Mouse (Mus musculus) hindbrain, embryonic 11.5 days (tissue): Measurements from ENCODE around the gene Hopx. TPM values are rescaled to one million over a fixed set of nuclear protein-coding genes. Genes with fewer than 3 reads are reported as not detected.
A peak's percentile ranks its signal among the peaks of the same experiment; 100 is the strongest.

Source experiments
- ATAC-seq: fragments of 200-750 bp; cut with Nextera tagmentation; 2 replicates; pipeline ENCODE4 v1.8.0; 2017; ENCODE audit warnings: mild to moderate bottlenecking, moderate TSS enrichment, moderate library complexity; ENCODE audit not compliant: low FRiP score
- DNase-seq: peaks from one replicate; pipeline ENCODE4 v3.0.0-alpha.2; 2015; ENCODE audit warnings: low spot score
- H3K27ac ChIP-seq: fragments of 300-500 bp; sonication (generic); 2 replicates; pipeline ENCODE4 v1.5.1; 2014; ENCODE audit warnings: mild to moderate bottlenecking, low read depth, low read length
- H3K27me3 ChIP-seq: fragments of 300-500 bp; sonication (generic); 2 replicates; pipeline ENCODE4 v1.6.1; 2014; ENCODE audit warnings: mild to moderate bottlenecking, low read length, moderate library complexity, mixed read lengths; ENCODE audit not compliant: control insufficient read depth, insufficient read depth
- H3K36me3 ChIP-seq: fragments of 300-500 bp; sonication (generic); 2 replicates; pipeline ENCODE4 v1.6.1; 2014; ENCODE audit warnings: mild to moderate bottlenecking, low read length, moderate library complexity, mixed read lengths; ENCODE audit not compliant: control insufficient read depth, insufficient read depth
- H3K4me1 ChIP-seq: fragments of 300-500 bp; sonication (generic); replicated peaks from 2 replicates; pipeline ENCODE4 v1.6.1; 2014; ENCODE audit warnings: low read length, mixed read lengths; ENCODE audit not compliant: control insufficient read depth, insufficient read depth
- H3K4me2 ChIP-seq: fragments of 300-500 bp; sonication (generic); replicated peaks from 2 replicates; pipeline ENCODE4 v1.6.1; 2014; ENCODE audit warnings: mild to moderate bottlenecking, low read depth, low read length
- H3K4me3 ChIP-seq: fragments of 300-500 bp; sonication (generic); 2 replicates; pipeline ENCODE4 v1.5.1; 2014; ENCODE audit warnings: low read depth, low read length
- H3K9ac ChIP-seq: fragments of 300-500 bp; sonication (generic); 2 replicates; pipeline ENCODE4 v1.6.1; 2014; ENCODE audit warnings: low read depth, low read length
- H3K9me3 ChIP-seq: fragments of 300-500 bp; sonication (generic); 2 replicates; pipeline ENCODE4 v1.6.1; 2016; ENCODE audit warnings: low read length; ENCODE audit not compliant: control insufficient read depth
- WGBS: fragments of 180-500 bp; shearing (Covaris S2); extraction: QIAGEN DNeasy Blood & Tissue Kit; methylation state at CpG from one replicate; pipeline ENCODE4 v1.1.7; 2014; 5-methylcytosine and 5-hydroxymethylcytosine counted together
- polyA plus RNA-seq: library from polyadenylated mRNA; unstranded; fragments of >200 nt; fragmentation: Nextera tagmentation; extraction: Ambion mirVana; gene quantifications from 2 replicates; pipeline ENCODE4 v1.2.1, GENCODE M21; 2014

The Hopx gene
- polyA plus RNA-seq: 0.68 and 0.83 TPM in 2 replicates

- WGBS: 45% methylated on average over 33 of the region's 33 CpGs
Measured at GRCm38 (mm10) chr5:77114817-77115731, at the start of gene Hopx. TSS of gene Hopx (minus strand) at chr5:77115121.

GRCm38 (mm10) chr5:77163597-77163996 lies 48.7 kb upstream of the Hopx start:
- DNase-seq: no peak
- H3K9ac ChIP-seq: no peak overlapping the region
- no peak for ATAC-seq

More at GRCm38 (mm10) chr5:77114817-77115731, at the start of gene Hopx:
- Histone ChIP-seq H3K4me3 (no peak within 1 kb of the TSS), H3K9me3 (no peaks in the 10 kb centered on the region), H3K36me3 (no peaks in the 10 kb centered on the region), H3K4me1 (no peaks in the 10 kb centered on the region), H3K4me2 (no peak within 1 kb of the TSS), H3K9ac (no peak within 1 kb of the TSS), H3K27me3 (no peaks in the 10 kb centered on the region), H3K27ac (no peak within 1 kb of the TSS)
- DNase-seq (peak; percentile 37), ATAC-seq (no peak; the same call in 1 of the 2 replicates)

GRCm38 (mm10) chr5:77162566-77162965 lies 47.6 kb upstream of the Hopx start:
- no peak for DNase-seq
- H3K4me1 ChIP-seq: no peaks in the 10 kb centered on the region
- H3K27ac ChIP-seq: no peak overlapping the region
- no peak for ATAC-seq
- 92% methylated on average over 3 of the region's 3 CpGs for WGBS
- no peak overlapping the region for H3K4me2 ChIP-seq
- no peak overlapping the region for H3K4me3 ChIP-seq
- no peaks in the 10 kb centered on the region for H3K27me3 ChIP-seq
- H3K36me3 ChIP-seq: no peaks in the 10 kb centered on the region
- no peak overlapping the region for H3K9ac ChIP-seq
- no peaks in the 10 kb centered on the region for H3K9me3 ChIP-seq

More at GRCm38 (mm10) chr5:77163597-77163996, 48.7 kb upstream of the Hopx start:
- Histone ChIP-seq H3K4me3 (no peak overlapping the region), H3K4me2 (no peak overlapping the region), H3K4me1 (no peaks in the 10 kb centered on the region), H3K27me3 (no peaks in the 10 kb centered on the region), H3K36me3 (no peaks in the 10 kb centered on the region), H3K9me3 (no peaks in the 10 kb centered on the region), H3K27ac (no peak overlapping the region)
- 91% methylated on average over 7 of the region's 7 CpGs for WGBS

DNA sequence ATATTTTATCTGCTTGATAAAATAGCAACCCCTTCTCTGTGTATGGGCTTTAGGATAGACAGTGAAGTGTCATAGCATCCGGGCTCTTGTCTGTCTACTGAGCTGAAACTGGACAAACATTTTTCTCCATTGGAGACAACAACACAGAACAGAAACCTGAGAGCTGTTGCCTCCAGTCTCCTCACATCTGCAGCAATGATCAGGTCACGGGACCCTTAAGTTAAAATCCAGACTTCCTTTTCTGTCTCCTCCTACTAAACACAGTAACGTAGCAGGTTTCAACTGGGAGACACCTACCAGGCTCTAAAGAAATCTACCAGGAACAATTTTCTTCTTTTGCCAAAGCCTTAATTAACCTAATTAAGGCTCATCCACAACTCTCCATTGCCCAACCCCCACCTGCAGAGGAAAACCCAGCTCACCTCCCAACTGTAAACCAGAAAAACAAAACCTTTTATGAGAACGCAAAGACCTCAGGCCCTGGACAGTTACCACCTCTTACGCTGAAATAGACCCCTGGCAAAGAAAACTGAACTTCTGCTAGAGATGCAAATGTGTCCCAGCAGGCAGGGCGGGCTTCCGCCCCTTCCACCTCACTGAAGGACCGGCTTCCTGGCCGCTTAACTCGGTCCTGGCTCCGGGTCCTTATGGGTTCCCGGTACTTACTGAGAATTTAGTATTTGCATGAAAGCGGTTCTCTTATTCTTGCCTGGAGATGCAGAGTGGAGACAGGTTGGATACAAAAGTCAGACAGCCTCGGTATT lies 43.0 kb upstream of the Hopx start:
- DNase-seq: no peak
- WGBS: 43% methylated on average over 14 of the region's 14 CpGs
- no peak for ATAC-seq

DNA sequence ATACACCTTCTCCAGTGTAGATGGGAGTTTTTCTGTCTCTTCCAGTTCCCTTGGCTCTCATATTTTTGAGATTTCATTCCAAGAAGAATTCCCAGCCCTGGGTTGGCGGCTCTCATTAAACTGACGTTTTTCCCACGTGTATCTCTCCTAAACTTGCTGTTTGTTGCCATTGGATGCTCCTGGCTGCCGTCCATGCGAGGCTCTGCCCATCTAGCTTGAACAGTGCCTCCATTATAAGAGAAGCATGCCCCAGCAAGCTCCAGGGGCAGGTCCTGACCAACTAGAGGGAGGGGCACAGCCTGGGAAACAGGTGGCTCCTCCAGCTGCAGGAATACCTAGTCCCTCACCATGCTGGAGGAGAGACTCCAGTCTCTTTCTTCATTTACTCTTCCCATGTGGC lies 42.0 kb upstream of the Hopx start:
- no peak for ATAC-seq
- Histone ChIP-seq H3K4me1 (no peaks in the 10 kb centered on the region), H3K27ac (no peak overlapping the region), H3K27me3 (no peaks in the 10 kb centered on the region), H3K9me3 (no peaks in the 10 kb centered on the region), H3K4me2 (no peak overlapping the region), H3K9ac (no peak overlapping the region), H3K4me3 (no peak overlapping the region), H3K36me3 (no peaks in the 10 kb centered on the region)
- 73% methylated on average over 5 of the region's 5 CpGs for WGBS
- no peak for DNase-seq

More for the DNA sequence above, 43.0 kb upstream of the Hopx start:
- no peak overlapping the region for H3K4me3 ChIP-seq
- H3K9me3 ChIP-seq: no peaks in the 10 kb centered on the region
- no peaks in the 10 kb centered on the region for H3K36me3 ChIP-seq
- no peaks in the 10 kb centered on the region for H3K4me1 ChIP-seq
- no peaks in the 10 kb centered on the region for H3K27me3 ChIP-seq
- H3K4me2 ChIP-seq: no peak overlapping the region
- H3K27ac ChIP-seq: no peak overlapping the region
- no peak overlapping the region for H3K9ac ChIP-seq

DNA sequence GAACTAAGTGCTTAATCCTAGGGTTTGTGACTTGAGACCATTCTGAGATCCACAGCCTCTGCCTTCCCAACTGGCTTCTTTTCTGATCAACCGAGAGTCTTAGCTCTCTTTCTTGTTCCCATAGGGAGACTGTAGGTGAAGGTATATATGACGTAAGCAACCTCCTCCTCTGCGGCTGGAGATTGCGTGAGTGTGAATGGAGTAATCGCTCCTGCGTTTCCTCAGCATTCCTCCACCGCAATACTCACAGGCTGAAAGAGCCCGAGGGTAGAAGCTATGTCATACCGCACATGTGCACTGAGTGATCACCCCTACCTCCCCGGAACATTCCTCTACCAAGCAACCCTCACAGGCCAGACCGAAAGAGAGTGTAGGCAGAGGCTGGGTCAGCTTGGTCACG lies 40.6 kb upstream of the Hopx start:
- Histone ChIP-seq H3K9me3 (no peaks in the 10 kb centered on the region), H3K27me3 (no peaks in the 10 kb centered on the region), H3K4me3 (no peak overlapping the region), H3K9ac (no peak overlapping the region), H3K4me2 (no peak overlapping the region), H3K27ac (no peak overlapping the region), H3K4me1 (no peaks in the 10 kb centered on the region), H3K36me3 (no peaks in the 10 kb centered on the region)
- ATAC-seq (no peak), DNase-seq (no peak)
- 90% methylated on average over 12 of the region's 12 CpGs for WGBS

DNA sequence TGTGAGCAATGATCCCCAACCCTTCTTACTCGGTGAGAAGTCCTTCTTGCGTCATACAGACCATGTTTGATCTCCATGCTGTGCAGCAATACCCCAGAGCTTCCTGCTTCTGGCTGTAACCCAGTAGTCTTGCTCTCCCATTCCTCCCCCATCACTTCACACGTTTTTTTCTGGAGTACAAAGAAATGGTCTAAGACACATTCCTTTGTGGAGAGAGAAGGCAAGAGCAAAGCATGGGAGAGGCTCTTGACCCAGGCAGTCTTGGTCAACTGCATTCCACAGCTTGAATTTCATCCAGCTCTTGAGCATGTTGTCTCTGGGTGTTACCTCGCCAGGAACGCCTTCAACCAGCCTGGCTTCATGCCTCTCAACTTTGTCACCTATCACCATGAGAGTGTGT lies 39.9 kb upstream of the Hopx start:
- H3K4me3 ChIP-seq: no peak overlapping the region
- H3K36me3 ChIP-seq: no peaks in the 10 kb centered on the region
- no peak overlapping the region for H3K27ac ChIP-seq
- H3K9me3 ChIP-seq: no peaks in the 10 kb centered on the region
- no peak overlapping the region for H3K4me2 ChIP-seq
- no peaks in the 10 kb centered on the region for H3K4me1 ChIP-seq
- H3K9ac ChIP-seq: no peak overlapping the region
- DNase-seq (no peak), ATAC-seq (no peak)
- WGBS: 85% methylated on average over 5 of the region's 5 CpGs
- no peaks in the 10 kb centered on the region for H3K27me3 ChIP-seq

DNA sequence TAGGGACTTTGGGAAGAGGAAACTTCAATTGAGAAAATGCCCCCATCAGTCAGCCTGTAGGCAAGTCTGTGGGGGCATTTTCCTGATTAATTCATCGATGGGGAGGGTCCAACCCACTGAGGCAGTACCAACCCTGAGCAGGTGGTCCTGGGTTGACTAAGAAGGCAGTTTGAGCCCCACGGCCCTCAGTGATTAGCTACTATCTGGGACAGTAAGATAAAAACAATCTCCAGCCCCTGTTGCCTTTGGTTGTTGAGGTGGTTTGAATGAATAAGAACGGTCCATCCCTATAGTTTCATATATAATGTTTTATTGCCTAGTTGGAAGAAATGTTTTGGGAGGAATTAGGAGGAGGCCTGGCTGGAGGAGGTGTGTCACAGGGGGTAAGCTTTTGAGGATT lies 36.8 kb upstream of the Hopx start:
- Histone ChIP-seq H3K36me3 (no peaks in the 10 kb centered on the region), H3K9me3 (no peaks in the 10 kb centered on the region), H3K4me2 (no peak overlapping the region), H3K4me3 (no peak overlapping the region), H3K4me1 (no peaks in the 10 kb centered on the region), H3K9ac (no peak overlapping the region), H3K27me3 (no peaks in the 10 kb centered on the region), H3K27ac (no peak overlapping the region)
- WGBS: 83% methylated on average over 3 of the region's 3 CpGs
- ATAC-seq (no peak), DNase-seq (no peak)
